Mouse (Mus musculus) stomach, embryonic 14.5 days (tissue): Measurements from ENCODE around the gene Gm45837. TPM values are rescaled to one million over a fixed set of nuclear protein-coding genes. Genes with fewer than 3 reads are reported as not detected.

Experiments
- ATAC-seq: fragments of 200-750 bp; cut with Nextera tagmentation; 2 replicates; pipeline ENCODE4 v1.8.0; 2017; ENCODE audit warnings: low read depth, moderate TSS enrichment; ENCODE audit not compliant: insufficient number of reproducible peaks, insufficient read depth, low FRiP score
- H3K27ac ChIP-seq: fragments of 300-500 bp; sonication (generic); 2 replicates; pipeline ENCODE4 v1.5.1; 2014; ENCODE audit warnings: mild to moderate bottlenecking, low read length, moderate library complexity, mixed read lengths
- H3K27me3 ChIP-seq: fragments of 300-500 bp; sonication (generic); 2 replicates; pipeline ENCODE4 v1.6.1; 2014; ENCODE audit warnings: low read length, control low read depth, mixed read lengths; ENCODE audit not compliant: control insufficient read depth, insufficient read depth
- H3K36me3 ChIP-seq: fragments of 300-500 bp; sonication (generic); 2 replicates; pipeline ENCODE4 v1.6.1; 2014; ENCODE audit warnings: mild to moderate bottlenecking, control low read depth, low read length, moderate library complexity, mixed read lengths; ENCODE audit not compliant: control insufficient read depth, insufficient read depth
- H3K4me1 ChIP-seq: fragments of 300-500 bp; sonication (generic); 2 replicates; pipeline ENCODE4 v1.6.1; 2014; ENCODE audit warnings: low read length, control low read depth, mixed read lengths; ENCODE audit not compliant: control insufficient read depth, insufficient read depth
- H3K4me2 ChIP-seq: fragments of 300-500 bp; sonication (generic); replicated peaks from 2 replicates; pipeline ENCODE4 v1.6.1; 2014; ENCODE audit warnings: low read depth, low read length, control low read depth
- H3K4me3 ChIP-seq: fragments of 300-500 bp; sonication (generic); 2 replicates; pipeline ENCODE4 v1.5.1; 2014; ENCODE audit warnings: low read depth, low read length, control low read depth
- H3K9ac ChIP-seq: fragments of 300-500 bp; sonication (generic); replicated peaks from 2 replicates; pipeline ENCODE4 v1.6.1; 2014; ENCODE audit warnings: low read depth, mild to moderate bottlenecking, control low read depth, low read length, moderate library complexity, mixed read lengths
- H3K9me3 ChIP-seq: fragments of 300-500 bp; sonication (generic); 2 replicates; pipeline ENCODE4 v1.6.1; 2016; ENCODE audit warnings: low read depth, low read length, control low read depth; ENCODE audit not compliant: control insufficient read depth
- WGBS: fragments of 180-500 bp; shearing (Covaris S2); extraction: QIAGEN DNeasy Blood & Tissue Kit; methylation state at CpG from one replicate; pipeline ENCODE4 v1.1.7; 2014; 5-methylcytosine and 5-hydroxymethylcytosine counted together
- polyA plus RNA-seq: library from polyadenylated mRNA; unstranded; fragments of >200 nt; fragmentation: Nextera tagmentation; extraction: Ambion mirVana; gene quantifications from 2 replicates; pipeline ENCODE4 v1.2.1, GENCODE M21; 2014

The Gm45837 gene
- polyA plus RNA-seq, 1 experiment from 2014 or later, result 8.0 TPM

DNA sequence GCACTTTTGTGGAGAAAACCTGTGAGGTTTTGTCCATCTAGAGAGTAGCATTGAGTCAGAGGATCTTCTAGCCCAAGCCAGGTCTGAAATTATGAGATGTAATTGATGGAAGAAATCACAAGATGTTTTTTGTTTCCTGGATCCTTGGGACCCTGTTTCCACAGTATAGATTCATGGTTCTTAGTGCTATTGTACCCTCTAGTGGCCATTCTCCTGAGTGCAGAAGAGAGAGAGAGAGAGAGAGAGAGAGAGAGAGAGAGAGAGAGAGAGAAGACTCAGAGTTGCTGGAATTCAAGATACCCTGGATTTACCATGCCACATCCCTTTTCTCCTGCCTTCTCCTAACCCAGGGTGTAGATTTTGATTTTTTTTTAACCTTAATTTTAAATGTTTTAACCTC, 36.5 kb upstream of the Gm45837 start:
- H3K4me3 ChIP-seq, result no peak overlapping the region
- H3K9ac ChIP-seq, result no peak overlapping the region
- no peak for ATAC-seq
- no peaks in the 10 kb centered on the region for H3K36me3 ChIP-seq
- H3K4me2 ChIP-seq, result no peak overlapping the region
- H3K4me1 ChIP-seq, result peaks cover 20% of the 10 kb centered on the region
- no peaks in the 10 kb centered on the region for H3K9me3 ChIP-seq
- H3K27me3 ChIP-seq, result no peaks in the 10 kb centered on the region
- H3K27ac ChIP-seq, result no peak overlapping the region

DNA sequence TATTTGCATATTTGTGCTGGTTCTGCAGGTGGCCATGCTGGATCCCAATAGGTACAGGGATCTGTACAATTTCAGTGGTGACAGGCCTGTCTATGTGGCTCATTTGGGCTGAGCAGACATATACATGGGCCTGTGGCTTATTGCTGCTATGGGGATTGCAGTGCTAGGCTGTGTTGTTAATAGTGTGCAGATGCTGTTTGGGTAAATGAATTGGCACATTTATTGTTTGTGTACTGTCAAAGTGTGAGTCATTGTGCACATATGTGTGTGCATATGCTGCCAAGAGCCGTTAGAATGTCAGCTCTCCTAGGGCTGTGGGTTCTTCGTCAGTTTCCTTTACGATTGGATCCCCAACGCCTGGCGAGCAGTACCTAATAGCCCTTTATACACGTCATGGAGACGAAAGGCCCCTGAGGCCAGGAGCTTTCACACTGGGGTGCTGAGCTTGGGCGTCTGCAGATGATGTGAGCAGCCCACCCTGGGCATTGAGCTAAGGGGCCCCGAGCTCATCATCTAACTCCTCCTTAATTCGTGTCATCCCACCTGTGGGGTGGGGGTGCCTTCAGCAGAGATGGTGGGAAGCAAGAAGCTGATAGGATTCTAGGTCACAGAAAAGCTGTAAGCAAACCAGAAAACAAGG, 33.9 kb upstream of the Gm45837 start:
- peak overlapping the region; percentile 76; the same call in 1 of the 2 replicates for H3K27ac ChIP-seq

DNA sequence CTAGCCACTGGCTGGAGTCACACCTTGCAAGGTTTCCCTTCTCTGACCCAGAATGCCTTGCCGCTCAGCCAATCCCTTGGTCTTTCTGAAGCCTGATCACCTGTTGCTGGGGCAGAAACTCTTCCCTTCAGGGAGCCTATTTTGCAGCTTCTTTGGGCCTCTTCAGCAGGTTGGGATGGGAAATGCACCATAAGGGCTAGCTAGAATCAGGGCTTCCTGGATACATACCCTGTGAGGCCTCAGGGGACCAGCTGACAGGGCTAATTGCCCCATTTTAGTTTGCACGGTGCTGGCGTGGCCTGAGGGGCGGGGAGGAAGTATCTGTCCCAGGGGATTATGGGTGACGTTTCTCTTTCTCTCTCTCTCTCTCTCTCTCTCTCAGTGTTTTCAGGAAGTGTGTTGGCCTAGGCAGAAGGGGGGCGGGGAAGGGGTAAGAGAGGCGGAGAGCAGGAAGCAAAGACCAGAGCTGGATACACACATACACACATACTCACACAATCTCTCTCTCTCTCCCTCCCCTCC, 32.9 kb upstream of the Gm45837 start:
- peak overlapping the region; percentile 70 for H3K4me2 ChIP-seq
- peaks cover 30% of the 10 kb centered on the region for H3K4me1 ChIP-seq
- ATAC-seq, result peak; percentile 86
- WGBS, result 12% methylated on average over 7 of the region's 7 CpGs
- no peaks in the 10 kb centered on the region for H3K27me3 ChIP-seq
- H3K9ac ChIP-seq, result peak overlapping the region; percentile 42; the same call in 1 of the 2 replicates
- no peaks in the 10 kb centered on the region for H3K36me3 ChIP-seq
- H3K9me3 ChIP-seq, result no peaks in the 10 kb centered on the region
- peak overlapping the region; percentile 29 for H3K4me3 ChIP-seq
- H3K27ac ChIP-seq, result peak overlapping the region; percentile 93

More for the DNA sequence above, 33.9 kb upstream of the Gm45837 start:
- no peaks in the 10 kb centered on the region for H3K36me3 ChIP-seq
- H3K9ac ChIP-seq, result no peak overlapping the region
- no peak overlapping the region for H3K4me3 ChIP-seq
- no peak overlapping the region for H3K4me2 ChIP-seq
- WGBS, result 81% methylated on average over 10 of the region's 10 CpGs
- ATAC-seq, result no peak
- H3K4me1 ChIP-seq, result peaks cover 30% of the 10 kb centered on the region
- no peaks in the 10 kb centered on the region for H3K9me3 ChIP-seq
- no peaks in the 10 kb centered on the region for H3K27me3 ChIP-seq

DNA sequence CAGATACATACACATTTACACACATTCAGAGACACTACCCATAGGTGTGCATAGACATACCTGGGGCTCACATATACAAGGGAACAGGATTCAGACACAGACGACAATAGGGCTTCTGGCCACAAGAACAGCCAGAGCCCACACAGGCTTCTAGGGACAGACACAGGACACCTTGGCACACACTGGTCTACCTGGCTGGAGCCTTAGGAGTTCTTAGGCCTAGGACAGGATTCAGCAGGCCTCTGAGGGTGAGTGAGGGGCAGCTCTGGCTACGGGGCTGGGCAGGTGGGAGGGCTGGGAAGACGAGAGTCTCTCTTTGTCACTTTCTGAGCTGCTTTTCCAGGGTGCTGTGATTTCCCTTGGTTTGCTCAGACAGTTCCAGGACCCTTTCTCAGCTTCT, 32.4 kb upstream of the Gm45837 start:
- Histone ChIP-seq H3K9ac (peak overlapping the region; percentile 42), H3K4me3 (peak overlapping the region; percentile 29), H3K4me1 (peaks cover 30% of the 10 kb centered on the region), H3K36me3 (no peaks in the 10 kb centered on the region), H3K4me2 (peak overlapping the region; percentile 70), H3K27me3 (no peaks in the 10 kb centered on the region), H3K27ac (peak overlapping the region; percentile 93), H3K9me3 (no peaks in the 10 kb centered on the region)
- 48% methylated on average over 3 of the region's 3 CpGs for WGBS
- ATAC-seq, result peak; percentile 16; the same call in 1 of the 2 replicates

DNA sequence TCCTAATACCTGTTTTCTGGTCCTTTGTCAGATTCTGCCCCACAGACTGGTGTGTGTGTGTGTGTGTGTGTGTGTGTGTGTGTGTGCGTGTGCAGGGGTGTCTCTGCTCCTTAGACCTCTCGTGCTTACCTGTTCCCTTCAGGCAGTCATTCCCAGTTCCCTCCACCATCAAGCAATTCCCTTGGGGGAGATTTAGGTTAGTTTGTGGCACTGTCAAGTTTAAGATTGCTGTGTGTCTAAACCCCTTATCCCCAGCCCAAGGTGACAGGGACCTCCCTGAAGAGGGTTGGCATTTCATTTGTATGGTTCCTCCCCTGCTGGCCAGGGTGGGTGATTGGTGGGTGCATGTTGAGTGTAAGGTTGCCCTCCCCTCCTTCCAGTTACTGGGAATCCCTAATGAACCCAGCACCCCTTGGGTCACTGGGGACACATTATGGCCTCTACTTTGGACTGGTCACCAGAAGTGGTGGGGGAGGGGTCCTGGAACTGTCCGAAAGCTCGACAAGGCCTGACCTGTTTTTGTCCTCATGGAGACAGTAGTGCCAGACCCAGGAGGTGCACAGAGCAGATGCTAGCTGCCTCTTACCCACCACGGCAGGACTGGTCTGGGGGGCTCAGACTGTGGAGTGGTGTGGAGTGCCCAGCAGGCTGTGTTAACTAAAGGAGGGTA, 31.8 kb upstream of the Gm45837 start:
- peak overlapping the region; percentile 29 for H3K4me3 ChIP-seq
- peak overlapping the region; percentile 70 for H3K4me2 ChIP-seq
- H3K9ac ChIP-seq, result peak overlapping the region; percentile 42
- no peaks in the 10 kb centered on the region for H3K36me3 ChIP-seq
- H3K9me3 ChIP-seq, result no peaks in the 10 kb centered on the region
- H3K27me3 ChIP-seq, result no peaks in the 10 kb centered on the region
- H3K4me1 ChIP-seq, result peaks cover 30% of the 10 kb centered on the region
- H3K27ac ChIP-seq, result peak overlapping the region; percentile 93
- WGBS, result 47% methylated on average over 5 of the region's 5 CpGs
- ATAC-seq, result no peak

DNA sequence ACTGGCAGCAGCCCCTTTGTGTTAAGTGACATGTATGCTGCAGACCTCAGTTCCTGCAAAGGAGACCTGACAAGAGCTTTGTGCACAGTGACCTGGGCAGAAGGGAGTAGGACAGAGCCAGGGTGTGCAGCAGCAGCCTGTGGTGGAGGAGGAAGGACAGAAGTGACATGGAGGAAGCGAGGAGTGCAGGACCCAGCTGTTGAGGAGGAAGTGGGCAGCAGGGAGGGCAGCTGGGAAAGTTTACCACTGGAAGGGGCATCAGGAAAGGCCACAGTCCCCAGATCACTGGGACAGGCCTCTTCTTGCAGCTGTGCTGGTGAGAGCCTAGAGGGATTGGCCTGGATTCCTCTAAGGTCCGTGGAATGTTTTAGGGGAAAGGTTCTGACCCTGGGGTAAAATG, 31.0 kb upstream of the Gm45837 start:
- H3K36me3 ChIP-seq, result no peaks in the 10 kb centered on the region
- ATAC-seq, result no peak
- no peaks in the 10 kb centered on the region for H3K9me3 ChIP-seq
- 0 out of 2 replicates have a peak overlapping the region, but pooled peaks have one; percentile 2 for H3K9ac ChIP-seq
- peaks cover 34% of the 10 kb centered on the region for H3K4me1 ChIP-seq
- no peaks in the 10 kb centered on the region for H3K27me3 ChIP-seq
- peak overlapping the region; percentile 93; the same call in 1 of the 2 replicates for H3K27ac ChIP-seq
- 51% methylated on average over 2 of the region's 2 CpGs for WGBS
- peak overlapping the region; percentile 70 for H3K4me2 ChIP-seq
- H3K4me3 ChIP-seq, result no peak overlapping the region

DNA sequence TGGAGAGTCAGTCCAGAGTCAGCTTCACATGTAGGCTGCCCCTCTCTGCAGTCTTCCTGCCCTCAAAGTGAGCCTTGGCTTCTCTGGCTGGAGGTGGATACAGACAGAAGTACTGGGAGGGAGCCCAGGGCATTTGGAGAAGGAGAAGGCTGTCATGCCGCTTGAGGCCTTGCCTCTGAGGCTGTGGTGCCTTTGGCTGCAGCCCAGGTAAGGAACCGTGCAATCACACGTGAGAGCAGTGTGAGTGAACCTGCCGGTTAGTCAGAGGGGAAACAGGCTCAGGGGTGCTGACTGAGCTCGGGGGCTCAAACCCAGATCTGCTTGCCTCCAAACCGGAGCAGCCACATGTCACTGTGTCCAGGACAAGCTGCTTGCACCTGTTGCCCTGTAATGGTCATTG, 29.2 kb upstream of the Gm45837 start:
- Histone ChIP-seq H3K27ac (no peak overlapping the region), H3K4me3 (no peak overlapping the region), H3K27me3 (no peaks in the 10 kb centered on the region), H3K9me3 (no peaks in the 10 kb centered on the region), H3K4me2 (no peak overlapping the region), H3K36me3 (no peaks in the 10 kb centered on the region), H3K9ac (no peak overlapping the region), H3K4me1 (peaks cover 51% of the 10 kb centered on the region)
- no peak for ATAC-seq
- WGBS, result 71% methylated on average over 6 of the region's 6 CpGs

DNA sequence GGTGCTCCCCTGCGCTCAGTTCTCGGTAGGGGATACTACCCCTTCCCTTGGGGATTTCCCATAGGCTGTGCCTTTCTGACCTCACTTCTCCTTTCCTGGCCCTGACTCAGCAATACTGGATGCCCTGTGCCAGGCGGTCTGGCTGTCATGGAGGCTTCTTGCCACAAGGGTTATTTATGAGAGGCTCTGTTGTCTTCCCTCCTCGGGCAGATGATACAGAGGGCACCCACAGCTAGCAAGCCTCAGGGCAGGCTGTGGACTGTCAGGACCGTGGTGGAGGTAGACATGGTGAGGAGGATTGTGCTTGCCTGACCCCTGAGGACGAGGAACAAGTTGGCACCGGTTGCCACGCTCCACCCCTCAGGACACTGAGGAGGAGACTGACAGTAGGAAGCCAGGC, 28.3 kb upstream of the Gm45837 start:
- Histone ChIP-seq H3K4me3 (no peak overlapping the region), H3K27me3 (no peaks in the 10 kb centered on the region), H3K4me1 (peaks cover 46% of the 10 kb centered on the region), H3K9ac (no peak overlapping the region), H3K36me3 (no peaks in the 10 kb centered on the region), H3K9me3 (no peaks in the 10 kb centered on the region), H3K27ac (no peak overlapping the region), H3K4me2 (no peak overlapping the region)
- ATAC-seq, result no peak
- 62% methylated on average over 8 of the region's 8 CpGs for WGBS
